Mouse (Mus musculus) cerebellum, adult 9-10 months (tissue): ENCODE data around the gene Cacna1e.
A peak's percentile ranks its signal among the peaks of the same experiment; 100 is the strongest.

ENCODE experiments used
- DNase-seq: peaks from one replicate; pipeline ENCODE4 v3.0.0; 2022

Cacna1e gene

DNA sequence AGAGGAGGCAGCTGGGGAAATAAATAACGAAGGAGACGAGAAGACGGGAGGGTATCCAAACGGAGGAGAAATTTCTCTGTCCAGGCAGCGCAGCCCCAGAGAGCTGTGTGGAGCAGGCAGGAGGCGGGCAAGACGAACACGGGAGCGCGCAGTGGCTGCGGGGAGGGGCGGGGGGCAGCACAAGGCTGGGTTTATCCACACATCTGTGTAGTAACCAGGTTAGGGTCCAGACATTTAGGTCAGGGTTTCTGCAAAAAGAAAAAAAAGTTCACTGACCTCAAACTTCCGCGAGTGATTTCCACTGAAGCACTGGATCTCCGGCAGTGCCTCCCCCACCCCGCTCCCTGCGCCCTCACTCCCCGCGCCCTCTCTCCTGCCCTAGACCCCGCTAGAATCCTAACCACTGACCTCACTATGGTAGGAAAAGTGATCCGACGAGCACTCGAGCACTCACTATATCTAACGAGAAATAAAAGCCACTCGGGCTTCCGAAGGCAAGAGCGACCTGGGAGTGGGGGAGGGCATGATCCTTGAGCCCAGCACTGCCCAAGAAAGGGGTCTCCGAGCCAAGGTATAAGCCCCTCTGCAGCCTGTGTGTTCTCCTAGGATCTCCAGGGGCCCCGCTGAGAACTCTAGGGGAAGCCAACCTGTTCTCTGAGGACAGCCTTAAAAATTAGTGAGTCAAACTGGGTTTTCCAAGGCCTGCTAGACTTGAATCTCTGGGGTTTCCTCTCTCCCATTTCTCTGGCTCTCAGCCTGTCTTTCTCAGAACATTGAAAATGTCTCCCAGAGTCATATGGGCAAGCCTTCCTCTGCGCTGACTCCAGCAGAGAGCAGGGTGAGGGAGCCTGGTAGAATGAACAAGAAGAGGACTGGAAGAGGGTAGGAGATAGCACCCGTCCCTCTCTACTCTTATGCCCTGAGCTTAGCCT is at the start of gene Cacna1e:
Gene Cacna1e, minus strand, starts transcription at position 227 of the 932 bp plus-strand sequence.
- DNase-seq, result peak; percentile 60

GRCm38 (mm10) chr1:154918406-154918805 is 34.1 kb upstream of the Cacna1e start:
- DNase-seq, result no peak

- DNase-seq, result no peak
These were observed 33.1 kb upstream of the Cacna1e start for GRCm38 (mm10) chr1:154917438-154917837.

- no peak for DNase-seq
These were observed 25.3 kb upstream of the Cacna1e start for GRCm38 (mm10) chr1:154909554-154909953.

DNA sequence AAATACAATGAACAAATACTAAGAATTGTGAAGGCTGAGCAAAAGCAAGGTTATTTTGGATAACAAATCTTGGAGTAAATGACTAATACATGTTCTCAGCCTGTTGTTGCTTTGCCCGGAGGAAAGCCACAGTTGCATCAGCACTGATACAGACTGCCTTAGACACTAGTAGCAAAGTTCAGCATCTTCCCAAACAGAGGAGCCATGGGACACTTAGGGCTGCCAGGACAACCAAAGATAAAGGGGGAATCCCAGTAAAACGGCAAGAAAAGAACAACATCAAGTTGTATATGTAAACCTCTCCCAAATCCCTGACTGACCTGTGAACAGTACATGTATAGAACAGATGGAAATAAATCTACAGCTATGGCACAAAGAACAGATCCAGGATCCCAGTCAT is 13.1 kb upstream of the Cacna1e start:
- DNase-seq, result no peak

DNA sequence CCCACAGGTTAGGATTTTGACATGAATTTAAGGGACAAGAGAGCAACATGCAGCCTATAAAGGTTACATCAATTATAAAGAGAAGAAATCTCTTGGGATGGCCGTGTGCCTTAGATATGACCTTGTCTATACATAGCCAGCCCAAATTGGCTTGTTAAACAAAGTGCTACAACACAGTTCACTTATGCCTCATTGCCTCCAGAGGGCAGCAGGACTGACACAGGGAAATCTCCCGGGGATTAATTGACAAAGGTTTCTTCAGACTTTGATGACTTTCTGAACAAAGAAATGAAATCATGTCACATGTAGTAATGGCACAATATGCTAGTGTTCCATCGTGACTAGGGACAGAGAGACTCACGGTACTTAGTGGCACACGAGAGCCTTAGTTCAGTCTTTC is 5.9 kb upstream of the Cacna1e start:
- DNase-seq, result no peak

- DNase-seq, result no peak
These were observed 4.2 kb upstream of the Cacna1e start for GRCm38 (mm10) chr1:154888495-154888894.

DNA sequence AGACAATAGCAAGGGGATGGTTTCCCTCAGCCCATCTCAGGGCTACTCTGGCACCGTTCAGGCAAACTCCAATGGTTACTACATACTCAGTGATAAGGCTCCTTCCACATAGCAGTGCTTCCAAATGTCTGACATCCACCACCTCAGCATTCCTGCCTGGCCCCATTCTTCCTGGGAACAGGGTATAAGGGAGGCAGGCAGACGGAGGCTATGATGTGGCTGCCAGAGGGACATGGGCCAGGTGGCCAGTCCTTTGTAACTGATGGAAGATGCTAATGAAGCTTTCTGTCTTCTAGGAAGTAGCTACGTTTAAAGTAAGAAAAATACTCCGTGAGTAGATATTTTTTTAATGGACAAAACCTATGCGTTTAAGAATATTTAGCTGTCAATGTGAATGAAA is 3.7 kb upstream of the Cacna1e start:
- DNase-seq, result peak; percentile 74

DNA sequence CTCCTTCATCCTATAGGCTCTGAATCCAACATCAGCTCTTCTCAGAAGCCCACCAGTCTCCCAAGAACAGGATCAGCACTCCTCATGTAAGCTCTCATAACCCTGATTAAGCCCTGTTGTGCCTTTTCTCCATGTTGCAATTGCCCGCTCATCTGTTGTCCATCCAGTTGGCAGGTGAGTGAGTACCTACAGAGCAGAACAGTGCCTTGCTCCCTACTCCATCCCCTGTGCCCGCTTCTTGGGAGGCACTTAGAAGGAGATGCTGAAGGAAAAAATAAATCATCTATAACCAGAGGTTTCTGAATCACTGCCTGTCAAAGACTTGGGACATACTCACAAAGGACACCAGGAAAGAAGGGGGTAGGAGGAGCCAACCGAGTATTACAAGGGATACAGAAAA is 3.2 kb upstream of the Cacna1e start:
- no peak for DNase-seq

- DNase-seq, result no peak
These were observed 2.3 kb upstream of the Cacna1e start for GRCm38 (mm10) chr1:154886611-154887010.

GRCm38 (mm10) chr1:154885207-154885548 is 877 bp upstream of the Cacna1e start:
- no peak for DNase-seq

DNA sequence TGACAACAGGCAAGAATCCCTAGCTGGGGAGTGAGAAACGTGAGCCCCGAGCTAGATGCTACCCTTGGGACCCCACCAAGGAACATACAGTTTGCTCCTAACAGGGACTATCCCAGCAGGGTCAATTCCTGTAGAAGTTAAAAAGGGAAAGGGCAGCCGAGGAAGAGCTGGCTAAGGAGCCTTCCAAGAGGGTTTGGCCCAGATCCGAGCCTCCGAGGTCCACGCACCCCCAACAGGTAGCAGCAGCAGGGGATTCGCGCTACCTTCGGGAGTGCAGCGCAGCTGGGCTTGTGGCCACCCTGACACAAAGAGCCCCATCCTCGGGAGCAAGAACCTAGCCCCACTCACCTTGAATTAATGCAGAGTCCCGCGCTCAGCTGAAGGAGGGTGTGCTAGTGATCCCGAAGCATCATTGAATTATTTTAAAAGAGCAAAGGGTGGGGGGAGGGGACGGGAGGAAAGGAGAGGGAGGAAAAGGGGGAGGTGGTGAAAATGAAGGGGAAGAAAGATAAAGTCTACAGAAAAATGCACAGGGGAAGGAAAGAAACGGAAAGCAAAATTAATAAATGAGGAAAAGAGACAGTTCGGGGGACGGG is 607 bp downstream of the Cacna1e start:
- peak; percentile 45 for DNase-seq

- no peak for DNase-seq
These were observed 18.3 kb downstream of the Cacna1e start for GRCm38 (mm10) chr1:154865981-154866380.

DNA sequence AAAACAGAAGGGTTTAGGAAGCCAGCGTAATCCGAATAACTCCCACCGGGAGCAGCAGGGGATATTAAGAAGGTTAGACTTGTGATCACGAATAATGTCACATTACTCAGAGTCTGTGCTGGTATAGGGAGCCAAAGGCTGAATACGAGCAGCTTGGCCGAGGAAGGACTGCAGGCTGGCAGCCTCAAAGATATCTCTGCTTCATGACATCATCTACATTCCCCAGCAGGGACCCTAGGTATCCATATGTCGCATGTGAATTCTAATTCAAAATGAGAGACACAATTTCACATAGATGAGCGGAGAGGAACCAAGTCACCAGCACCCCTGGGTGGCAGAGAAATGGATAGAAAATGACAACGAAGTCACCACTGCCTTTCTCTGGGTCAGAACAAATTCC is 22.9 kb downstream of the Cacna1e start:
- peak; percentile 96 for DNase-seq

DNA sequence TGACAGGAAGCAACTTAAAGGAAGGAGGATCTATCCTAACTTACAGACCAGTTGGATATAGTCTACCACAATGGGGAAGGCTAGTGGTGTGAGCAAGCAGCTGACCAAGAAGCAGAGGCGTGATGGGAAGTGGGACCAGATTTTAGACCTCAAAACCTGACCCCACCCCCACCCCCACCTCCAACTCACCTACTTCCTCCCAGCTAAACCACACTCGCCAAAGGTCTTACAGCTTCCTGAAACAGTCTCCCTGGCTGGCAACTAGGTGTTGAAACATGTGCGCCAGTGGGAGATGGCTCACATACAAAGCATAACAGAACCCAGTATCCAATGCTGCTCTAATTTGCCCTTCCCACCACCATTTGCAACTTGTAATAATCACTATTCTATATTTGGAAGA is 29.7 kb downstream of the Cacna1e start:
- DNase-seq, result no peak

- no peak for DNase-seq
These were observed 33.6 kb downstream of the Cacna1e start for GRCm38 (mm10) chr1:154850515-154851287.

GRCm38 (mm10) chr1:154848683-154849579 is 35.4 kb downstream of the Cacna1e start:
- no peak for DNase-seq

DNA sequence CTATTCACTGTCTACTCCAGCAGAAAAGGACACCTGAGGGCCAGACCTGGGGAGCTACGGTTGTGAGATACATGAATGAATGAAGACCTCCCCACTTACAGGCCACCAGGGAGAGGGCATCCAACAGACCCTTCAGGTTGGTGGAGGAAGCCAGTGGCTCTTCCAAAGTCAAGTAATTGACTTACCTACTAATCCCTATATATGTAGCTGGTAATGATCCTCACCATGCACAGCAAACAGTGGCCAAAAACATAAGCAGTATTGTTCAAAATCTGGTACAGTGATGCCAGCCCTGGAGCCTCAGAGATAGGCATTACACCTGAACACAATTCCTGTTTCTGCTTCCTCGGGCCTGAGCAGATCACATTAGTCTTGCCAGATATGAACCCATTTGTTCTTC is 37.4 kb downstream of the Cacna1e start:
- no peak for DNase-seq

- DNase-seq, result no peak
These were observed 40.9 kb downstream of the Cacna1e start for GRCm38 (mm10) chr1:154843427-154843826.

GRCm38 (mm10) chr1:154842336-154842735 is 42.0 kb downstream of the Cacna1e start:
- no peak for DNase-seq

DNA sequence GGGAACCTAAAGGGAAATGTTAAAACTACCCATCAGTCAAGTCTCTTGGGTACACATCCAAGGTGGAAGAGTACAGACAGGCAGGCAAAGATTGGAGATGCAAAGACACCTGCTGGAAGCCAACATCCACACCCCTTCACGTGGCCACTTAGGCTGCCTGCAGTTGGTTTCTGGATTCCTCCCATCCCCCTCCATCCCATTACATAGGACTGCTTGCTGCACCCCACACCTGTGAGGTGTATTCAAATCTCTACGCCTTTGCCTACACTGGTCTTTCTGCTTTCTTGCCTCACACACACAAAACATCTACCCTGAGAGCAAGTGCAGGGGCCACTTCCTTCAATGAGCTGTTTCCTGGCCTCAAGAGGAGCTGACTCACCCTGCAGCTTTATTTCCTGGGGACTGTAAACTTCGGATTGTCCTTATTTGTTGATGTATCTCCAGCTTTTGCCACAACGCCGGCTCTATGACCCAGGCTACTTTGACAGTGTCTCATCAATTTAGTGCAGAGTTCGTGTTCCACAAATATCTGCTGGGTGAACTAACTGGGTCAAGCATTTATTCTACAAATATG is 43.2 kb downstream of the Cacna1e start:
- no peak for DNase-seq

GRCm38 (mm10) chr1:154839272-154839671 is 45.0 kb downstream of the Cacna1e start:
- no peak for DNase-seq
